Mouse (Mus musculus) WW6 (cell line): Measurements from ENCODE around the gene Nfat5.

Experiments used
- DNase-seq: peaks from one replicate; pipeline ENCODE4 v3.0.0-alpha.2; 2013; ENCODE audit warnings: low read depth, low spot score

Gene Nfat5

GRCm38 (mm10) chr8:107292928-107293601 is at the start of gene Nfat5:
Gene Nfat5, plus strand, starts transcription at chr8:107293470.
- peak; percentile 84 for DNase-seq

GRCm38 (mm10) chr8:107244218-107244617 is 49.1 kb upstream of the Nfat5 start:
- DNase-seq, result no peak

GRCm38 (mm10) chr8:107248456-107248855 is 44.8 kb upstream of the Nfat5 start:
- no peak for DNase-seq

- no peak for DNase-seq
Measured at GRCm38 (mm10) chr8:107251481-107252104, 41.7 kb upstream of the Nfat5 start.

GRCm38 (mm10) chr8:107253121-107253520 is 40.1 kb upstream of the Nfat5 start:
- no peak for DNase-seq

GRCm38 (mm10) chr8:107254403-107254802 is 38.9 kb upstream of the Nfat5 start:
- no peak for DNase-seq

GRCm38 (mm10) chr8:107254951-107255457 is 38.3 kb upstream of the Nfat5 start:
- no peak for DNase-seq

GRCm38 (mm10) chr8:107257223-107257622 is 36.0 kb upstream of the Nfat5 start:
- no peak for DNase-seq

GRCm38 (mm10) chr8:107260120-107260519 is 33.1 kb upstream of the Nfat5 start:
- DNase-seq, result no peak

GRCm38 (mm10) chr8:107261172-107261571 is 32.1 kb upstream of the Nfat5 start:
- no peak for DNase-seq

GRCm38 (mm10) chr8:107262046-107262705 is 31.1 kb upstream of the Nfat5 start:
- peak; percentile 50 for DNase-seq

GRCm38 (mm10) chr8:107265811-107266210 is 27.5 kb upstream of the Nfat5 start:
- DNase-seq, result no peak

GRCm38 (mm10) chr8:107268501-107268900 is 24.8 kb upstream of the Nfat5 start:
- no peak for DNase-seq

GRCm38 (mm10) chr8:107269191-107269590 is 24.1 kb upstream of the Nfat5 start:
- no peak for DNase-seq

- DNase-seq, result no peak
Measured at GRCm38 (mm10) chr8:107269617-107270139, 23.6 kb upstream of the Nfat5 start.

GRCm38 (mm10) chr8:107270287-107270686 is 23.0 kb upstream of the Nfat5 start:
- DNase-seq, result no peak

- DNase-seq, result no peak
Measured at GRCm38 (mm10) chr8:107270751-107271150, 22.5 kb upstream of the Nfat5 start.

GRCm38 (mm10) chr8:107277323-107277883 is 15.9 kb upstream of the Nfat5 start:
- no peak for DNase-seq

GRCm38 (mm10) chr8:107278571-107278970 is 14.7 kb upstream of the Nfat5 start:
- no peak for DNase-seq

- DNase-seq, result no peak
Measured at GRCm38 (mm10) chr8:107286686-107287085, 6.6 kb upstream of the Nfat5 start.

- DNase-seq, result no peak
Measured at GRCm38 (mm10) chr8:107287522-107287921, 5.7 kb upstream of the Nfat5 start.

GRCm38 (mm10) chr8:107291171-107291601 is 2.1 kb upstream of the Nfat5 start:
- DNase-seq, result no peak
